Mouse (Mus musculus) CH12.LX (cell line): ENCODE results near the gene Angptl8.

Experiments
- CHD1 ChIP-seq: IDR thresholded peaks from 2 replicates; pipeline ENCODE4 v1.6.1; 2012; ENCODE audit warnings: low read depth, low read length, improper control_type of control experiment, inconsistent platforms
- CTCF ChIP-seq, 2 experiments: IDR thresholded peaks in 1 of 2; conservative IDR thresholded peaks in 1 of 2; 2 replicates each; pipeline ENCODE4 v1.5.1; 2011 to 2012; ENCODE audit warnings: low read depth in 2 of 2, low read length in 2 of 2, improper control_type of control experiment in 1 of 2, inconsistent platforms in 1 of 2, mild to moderate bottlenecking in 1 of 2, moderate library complexity in 1 of 2
- ELF1 ChIP-seq: IDR thresholded peaks from 2 replicates; pipeline ENCODE4 v1.6.1; 2014; ENCODE audit warnings: low read depth, mild to moderate bottlenecking, inconsistent platforms, low read length, improper control_type of control experiment
- EP300 ChIP-seq: IDR thresholded peaks from 2 replicates; pipeline ENCODE4 v1.6.1; 2011; ENCODE audit warnings: low read length, improper control_type of control experiment
- GABPA ChIP-seq: IDR thresholded peaks from 2 replicates; pipeline ENCODE4 v1.6.1; 2012; ENCODE audit warnings: low read depth, low read length, improper control_type of control experiment, inconsistent platforms; ENCODE audit not compliant: insufficient replicate concordance
- JUND ChIP-seq: conservative IDR thresholded peaks from 2 replicates; pipeline ENCODE4 v1.6.1; 2011; ENCODE audit warnings: low read depth, low read length, improper control_type of control experiment
- MAFK ChIP-seq: IDR thresholded peaks from 2 replicates; pipeline ENCODE4 v1.6.1; 2011; ENCODE audit warnings: low read length, improper control_type of control experiment; ENCODE audit not compliant: insufficient replicate concordance
- MYC ChIP-seq: IDR thresholded peaks from 2 replicates; pipeline ENCODE4 v1.6.1; 2011; ENCODE audit warnings: low read depth, mild to moderate bottlenecking, improper control_type of control experiment, low read length
- NELFE ChIP-seq: IDR thresholded peaks from 2 replicates; pipeline ENCODE4 v1.6.1; 2011; ENCODE audit warnings: low read depth, low read length, improper control_type of control experiment
- RCOR1 ChIP-seq: conservative IDR thresholded peaks from 2 replicates; pipeline ENCODE4 v1.6.1; 2012; ENCODE audit warnings: low read depth, mild to moderate bottlenecking, inconsistent platforms, low read length, improper control_type of control experiment
- SIN3A ChIP-seq: IDR thresholded peaks from 2 replicates; pipeline ENCODE4 v1.6.1; 2012; ENCODE audit warnings: low read length, improper control_type of control experiment, inconsistent platforms
- SMC3 ChIP-seq: IDR thresholded peaks from 2 replicates; pipeline ENCODE4 v1.6.1; 2011; ENCODE audit warnings: low read depth, low read length, improper control_type of control experiment
- TBP ChIP-seq: conservative IDR thresholded peaks from 2 replicates; pipeline ENCODE4 v1.6.1; 2011; ENCODE audit warnings: low read depth, low read length, improper control_type of control experiment

GRCm38 (mm10) chr9:21799010-21799350 is 36.3 kb upstream of the Angptl8 start:
- TF ChIP-seq GABPA (no peak), CTCF (conservative IDR thresholded peaks at IDR 0.05 in 1 of 2, IDR thresholded peaks at IDR 0.05 in 1 of 2; ENCODE audit: low read depth in 2 of 2, low read length in 2 of 2) (no peak), CHD1 (no peak), ELF1 (no peak), RCOR1 (no peak), SMC3 (no peak), NELFE (no peak), SIN3A (no peak), MYC (no peak), JUND (no peak), TBP (no peak), MAFK (no peak), EP300 (no peak)
